Mouse (Mus musculus): Measurements from ENCODE around the gene Rbm33. TPM values are rescaled to one million over a fixed set of nuclear protein-coding genes. Genes with fewer than 3 reads are reported as not detected.

The Rbm33 gene
- polyA plus RNA-seq, 1 experiment from 2014 or later = 7.4 TPM

DNA sequence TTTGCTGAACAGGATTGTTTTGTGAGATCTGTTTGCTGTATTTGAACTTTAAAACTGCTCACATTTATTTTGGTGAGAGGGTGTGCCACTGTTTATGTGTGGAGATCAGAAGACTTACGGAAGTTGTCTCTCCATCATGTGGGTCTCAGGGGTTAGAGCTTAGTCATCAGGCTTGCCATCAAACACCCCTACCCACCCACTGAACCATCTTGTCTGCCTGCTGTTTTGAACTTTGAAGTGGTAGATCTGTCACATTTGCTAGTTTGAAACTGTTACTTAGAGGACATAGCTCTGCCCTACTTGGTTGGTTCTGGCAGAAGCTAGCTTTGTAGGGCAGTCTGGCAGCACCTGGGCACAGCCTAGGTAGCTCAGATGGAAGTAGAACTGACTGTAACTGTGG, 85.8 kb downstream of the Rbm33 start:
- Histone ChIP-seq H3K9me3 (ENCODE audit: low read length) (no peaks in the 10 kb centered on the region), H3K4me1 (ENCODE audit: insufficient read depth, low read depth, low read length) (peaks cover 5% of the 10 kb centered on the region; the same call in 1 of the 2 replicates), H3K4me2 (replicated peaks; ENCODE audit: low read depth, low read length) (no peak overlapping the region), H3K27ac (ENCODE audit: low read length) (no peak overlapping the region), H3K27me3 (replicated peaks; ENCODE audit: insufficient read depth, low read length) (no peaks in the 10 kb centered on the region), H3K4me3 (ENCODE audit: low read depth, low read length) (no peak overlapping the region), H3K9ac (replicated peaks; ENCODE audit: low read depth) (no peak overlapping the region), H3K36me3 (ENCODE audit: insufficient read depth, low read length) (no peaks in the 10 kb centered on the region)
- 73% methylated on average over 1 of the region's 1 CpGs for WGBS
- TF ChIP-seq EP300 (IDR thresholded peaks at IDR 0.05) (no peak), CTCF (IDR thresholded peaks at IDR 0.05) (no peak)
- DNase-seq (ENCODE audit: low spot score) (no peak), ATAC-seq (no peak)

DNA sequence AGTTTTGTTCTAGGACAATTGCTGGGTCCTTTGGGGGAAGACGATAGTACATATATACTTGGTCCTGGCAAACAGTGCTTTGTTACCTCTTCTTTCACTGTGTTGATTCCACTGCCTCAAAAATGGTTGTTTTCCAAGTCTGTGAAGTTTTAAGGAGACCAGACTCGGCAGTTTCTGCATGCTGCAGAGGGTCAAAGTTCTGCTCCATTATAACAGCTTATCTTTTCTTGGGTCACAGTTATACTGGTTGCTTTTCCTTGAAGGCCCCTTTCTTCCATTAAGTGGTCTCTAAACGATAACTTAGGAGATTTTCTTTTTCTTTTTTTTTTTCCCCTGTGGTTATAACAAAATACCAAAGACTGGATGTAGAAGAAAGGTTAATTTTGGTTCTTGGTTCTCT, 89.7 kb downstream of the Rbm33 start:
- 72% methylated on average over 3 of the region's 3 CpGs for WGBS

DNA sequence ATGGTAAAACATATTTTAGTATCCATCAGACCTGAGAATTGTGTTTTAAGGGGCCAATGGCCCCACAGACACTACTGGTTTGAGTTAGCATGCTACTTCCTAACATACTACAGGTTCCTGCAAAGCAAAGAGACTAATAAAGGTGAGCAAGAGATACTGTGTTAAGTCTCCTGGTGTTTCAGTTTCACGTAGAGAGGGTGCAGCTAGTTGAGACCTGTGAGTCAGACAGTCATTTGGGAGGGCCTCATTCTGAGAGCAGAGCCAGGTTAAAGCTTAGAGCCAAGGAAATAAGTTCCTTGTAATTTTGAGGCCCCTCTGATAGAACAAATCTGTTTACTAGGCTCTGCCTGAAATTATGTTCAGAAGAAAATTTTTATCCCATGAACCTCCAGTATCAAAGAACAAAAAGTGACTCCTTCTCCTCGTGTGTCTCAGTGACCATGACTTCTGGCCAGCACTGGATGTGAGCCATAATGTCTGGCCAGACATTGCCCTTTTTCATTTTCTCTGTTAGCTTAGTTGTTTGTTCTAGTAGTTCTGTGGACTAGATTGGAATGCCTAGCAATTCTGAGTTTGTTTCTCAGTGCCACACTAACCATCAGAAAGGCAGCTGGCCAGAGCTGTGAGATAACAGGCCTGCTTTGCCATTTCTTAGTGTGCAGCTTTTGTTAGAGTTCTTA, 95.2 kb downstream of the Rbm33 start:
- H3K9ac ChIP-seq (replicated peaks; ENCODE audit: low read depth) = no peak overlapping the region
- H3K9me3 ChIP-seq (ENCODE audit: low read length) = no peaks in the 10 kb centered on the region
- 56% methylated on average over 2 of the region's 2 CpGs for WGBS
- no peak overlapping the region for H3K4me2 ChIP-seq (replicated peaks; ENCODE audit: low read depth, low read length)
- H3K27me3 ChIP-seq (replicated peaks; ENCODE audit: insufficient read depth, low read length) = no peaks in the 10 kb centered on the region
- no peak overlapping the region for H3K4me3 ChIP-seq (ENCODE audit: low read depth, low read length)
- TF ChIP-seq EP300 (IDR thresholded peaks at IDR 0.05) = no peak
- no peak for TF ChIP-seq CTCF (IDR thresholded peaks at IDR 0.05)
- H3K27ac ChIP-seq (ENCODE audit: low read length) = peak overlapping the region; percentile 15; the same call in 1 of the 2 replicates
- no peak for ATAC-seq
- H3K36me3 ChIP-seq (ENCODE audit: insufficient read depth, low read length) = peaks cover 34% of the 10 kb centered on the region
- DNase-seq (ENCODE audit: low spot score) = no peak
- peaks cover 4% of the 10 kb centered on the region; the same call in 1 of the 2 replicates for H3K4me1 ChIP-seq (ENCODE audit: insufficient read depth, low read depth, low read length)

More for the DNA sequence above, 89.7 kb downstream of the Rbm33 start:
- Histone ChIP-seq H3K4me1 (ENCODE audit: insufficient read depth, low read depth, low read length) (no peaks in the 10 kb centered on the region), H3K36me3 (ENCODE audit: insufficient read depth, low read length) (peaks cover 4% of the 10 kb centered on the region; the same call in 1 of the 2 replicates), H3K27me3 (replicated peaks; ENCODE audit: insufficient read depth, low read length) (no peaks in the 10 kb centered on the region), H3K9ac (replicated peaks; ENCODE audit: low read depth) (no peak overlapping the region), H3K9me3 (ENCODE audit: low read length) (no peaks in the 10 kb centered on the region), H3K4me2 (replicated peaks; ENCODE audit: low read depth, low read length) (no peak overlapping the region), H3K27ac (ENCODE audit: low read length) (no peak overlapping the region), H3K4me3 (ENCODE audit: low read depth, low read length) (no peak overlapping the region)
- DNase-seq (ENCODE audit: low spot score) (no peak), ATAC-seq (no peak)
- TF ChIP-seq CTCF (IDR thresholded peaks at IDR 0.05) (no peak), EP300 (IDR thresholded peaks at IDR 0.05) (no peak)

DNA sequence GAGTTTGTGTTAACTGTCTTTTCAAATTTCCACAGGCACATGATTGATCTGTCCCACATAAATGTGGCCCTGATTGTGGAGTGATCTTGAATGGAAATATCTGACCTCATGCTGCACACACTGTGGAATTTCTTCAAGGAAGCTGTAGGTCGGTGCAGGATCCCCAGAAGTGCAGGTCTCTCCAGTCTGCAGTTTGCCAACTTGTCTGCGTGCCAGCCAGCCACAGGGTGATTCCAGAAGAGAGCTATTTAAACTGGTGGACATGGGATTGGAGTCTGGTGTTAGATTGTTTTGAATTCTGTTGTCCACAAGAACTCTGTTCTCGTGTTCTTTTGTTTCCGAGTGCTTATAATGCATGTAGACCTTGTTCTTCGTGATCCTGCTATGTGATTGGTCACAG, 96.6 kb downstream of the Rbm33 start:
- no peak overlapping the region for H3K9ac ChIP-seq (replicated peaks; ENCODE audit: low read depth)
- DNase-seq (ENCODE audit: low spot score) (peak; percentile 33), ATAC-seq (peak; percentile 41; the same call in 1 of the 2 replicates)
- H3K27ac ChIP-seq (ENCODE audit: low read length) = no peak overlapping the region
- H3K4me2 ChIP-seq (replicated peaks; ENCODE audit: low read depth, low read length) = no peak overlapping the region
- peaks cover 4% of the 10 kb centered on the region; the same call in 1 of the 2 replicates for H3K4me1 ChIP-seq (ENCODE audit: insufficient read depth, low read depth, low read length)
- H3K36me3 ChIP-seq (ENCODE audit: insufficient read depth, low read length) = peaks cover 40% of the 10 kb centered on the region
- H3K9me3 ChIP-seq (ENCODE audit: low read length) = no peaks in the 10 kb centered on the region
- 49% methylated on average over 5 of the region's 5 CpGs for WGBS
- H3K27me3 ChIP-seq (replicated peaks; ENCODE audit: insufficient read depth, low read length) = no peaks in the 10 kb centered on the region
- no peak overlapping the region for H3K4me3 ChIP-seq (ENCODE audit: low read depth, low read length)
- TF ChIP-seq CTCF (IDR thresholded peaks at IDR 0.05) = no peak
- TF ChIP-seq EP300 (IDR thresholded peaks at IDR 0.05) = no peak

DNA sequence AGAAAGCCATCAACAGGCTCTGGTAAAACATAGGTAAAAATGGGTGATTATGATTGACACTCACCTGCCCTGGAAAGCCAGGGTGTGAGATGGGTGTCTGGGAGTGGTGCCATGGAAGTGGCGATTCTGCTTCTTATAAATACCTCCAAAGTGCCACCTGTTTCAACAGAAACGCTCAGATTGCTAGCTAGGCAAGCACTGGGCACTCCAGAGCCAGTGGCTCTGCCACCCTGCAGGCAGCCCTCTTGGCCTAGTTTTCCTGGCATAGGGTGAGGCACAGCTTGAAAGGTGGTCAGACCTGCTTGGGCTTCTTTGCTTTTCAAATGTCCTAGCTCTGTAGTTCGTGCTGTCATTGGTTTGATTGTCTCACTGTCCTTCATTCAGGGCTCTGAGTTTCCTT, 97.2 kb downstream of the Rbm33 start:
- H3K9me3 ChIP-seq (ENCODE audit: low read length) = no peaks in the 10 kb centered on the region
- no peaks in the 10 kb centered on the region for H3K27me3 ChIP-seq (replicated peaks; ENCODE audit: insufficient read depth, low read length)
- peaks cover 38% of the 10 kb centered on the region for H3K36me3 ChIP-seq (ENCODE audit: insufficient read depth, low read length)
- peaks cover 4% of the 10 kb centered on the region; the same call in 1 of the 2 replicates for H3K4me1 ChIP-seq (ENCODE audit: insufficient read depth, low read depth, low read length)
- DNase-seq (ENCODE audit: low spot score) (peak; percentile 36), ATAC-seq (peak; percentile 77)
- no peak overlapping the region for H3K4me3 ChIP-seq (ENCODE audit: low read depth, low read length)
- WGBS = 55% methylated on average over 3 of the region's 3 CpGs
- no peak overlapping the region for H3K4me2 ChIP-seq (replicated peaks; ENCODE audit: low read depth, low read length)
- no peak for TF ChIP-seq CTCF (IDR thresholded peaks at IDR 0.05)
- TF ChIP-seq EP300 (IDR thresholded peaks at IDR 0.05) = no peak
- no peak overlapping the region for H3K9ac ChIP-seq (replicated peaks; ENCODE audit: low read depth)
- 0 out of 2 replicates have a peak overlapping the region, but pooled peaks have one; percentile 3 for H3K27ac ChIP-seq (ENCODE audit: low read length)

DNA sequence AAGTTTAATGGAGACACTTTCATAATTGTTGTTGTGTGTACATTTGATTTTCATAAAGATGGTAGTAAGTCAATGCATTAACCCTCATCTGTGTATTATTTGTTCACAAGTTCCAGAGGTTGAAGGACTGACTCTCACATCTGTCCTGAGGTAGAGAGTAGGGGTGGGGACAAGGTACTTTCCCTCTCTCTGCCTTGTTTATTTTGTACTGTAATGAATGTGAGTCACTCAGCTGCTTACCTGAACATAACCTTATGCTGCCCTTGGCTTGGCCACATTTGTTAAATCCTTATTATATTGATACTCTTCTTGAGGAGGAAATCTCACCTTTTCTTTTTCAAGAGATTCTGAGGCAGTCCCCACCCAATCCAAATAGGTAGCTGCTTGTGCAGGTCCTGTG, 99.1 kb downstream of the Rbm33 start:
- DNase-seq (ENCODE audit: low spot score) (no peak), ATAC-seq (no peak)
- peaks cover 4% of the 10 kb centered on the region; the same call in 1 of the 2 replicates for H3K4me1 ChIP-seq (ENCODE audit: insufficient read depth, low read depth, low read length)
- H3K36me3 ChIP-seq (ENCODE audit: insufficient read depth, low read length) = peaks cover 36% of the 10 kb centered on the region
- TF ChIP-seq CTCF (IDR thresholded peaks at IDR 0.05) = no peak
- TF ChIP-seq EP300 (IDR thresholded peaks at IDR 0.05) = no peak
- no peak overlapping the region for H3K9ac ChIP-seq (replicated peaks; ENCODE audit: low read depth)
- no peak overlapping the region for H3K4me3 ChIP-seq (ENCODE audit: low read depth, low read length)
- no peaks in the 10 kb centered on the region for H3K27me3 ChIP-seq (replicated peaks; ENCODE audit: insufficient read depth, low read length)
- no peaks in the 10 kb centered on the region for H3K9me3 ChIP-seq (ENCODE audit: low read length)
- H3K4me2 ChIP-seq (replicated peaks; ENCODE audit: low read depth, low read length) = no peak overlapping the region
- H3K27ac ChIP-seq (ENCODE audit: low read length) = no peak overlapping the region
